In genomic region chr5:101537518-101538380, GRCm38 (mm10) we compare ENCODE assay signal across 8 mouse cellular contexts.
DNase-seq lines count a peak whose midpoint lies in the region; ATAC-seq lines count a peak whose summit lies in the region.

No protein-coding gene starts in this region.

- no peaks in the 10 kb centered on the region for H3K9me3 ChIP-seq in kidney, embryonic 15.5 days (replicated peaks)
- no peaks in the 10 kb centered on the region for H3K9me3 ChIP-seq in embryonic facial prominence, embryonic 10.5 days
- H3K9me3 ChIP-seq in intestine, embryonic 15.5 days: no peaks in the 10 kb centered on the region
- H3K9me3 ChIP-seq in neural tube, embryonic 12.5 days: no peaks in the 10 kb centered on the region

- H3K4me1 ChIP-seq in kidney, embryonic 15.5 days: peaks cover 17% of the 10 kb centered on the region
- peaks cover 20% of the 10 kb centered on the region for H3K4me1 ChIP-seq in embryonic facial prominence, embryonic 10.5 days
- no peaks in the 10 kb centered on the region for H3K4me1 ChIP-seq in intestine, embryonic 15.5 days (replicated peaks)
- H3K4me1 ChIP-seq in neural tube, embryonic 12.5 days: peaks cover 12% of the 10 kb centered on the region

- H3K27me3 ChIP-seq in kidney, embryonic 15.5 days: peaks cover 72% of the 10 kb centered on the region
- peaks cover 98% of the 10 kb centered on the region for H3K27me3 ChIP-seq in embryonic facial prominence, embryonic 10.5 days (replicated peaks; ENCODE audit: low read depth, poor library complexity, severe bottlenecking)
- peaks cover 23% of the 10 kb centered on the region for H3K27me3 ChIP-seq in intestine, embryonic 15.5 days (replicated peaks)
- peaks cover 91% of the 10 kb centered on the region for H3K27me3 ChIP-seq in neural tube, embryonic 12.5 days (replicated peaks)

- no peak for DNase-seq in kidney, adult 8-10 months
- DNase-seq in embryonic facial prominence, embryonic 10.5 days (ENCODE audit: low spot score): peak; percentile 32
- no peak for DNase-seq in right cerebral cortex, adult 2 months (ENCODE audit: low spot score in 2 of 2)
- no peak for DNase-seq in MN1 (ENCODE audit: low spot score)
- no peak for DNase-seq in layer of hippocampus, adult 11-12 months (ENCODE audit: low spot score)

- peak overlapping the region; percentile 55 for H3K4me2 ChIP-seq in kidney, embryonic 15.5 days
- H3K4me2 ChIP-seq in intestine, embryonic 15.5 days (replicated peaks): peak overlapping the region; percentile 22
- H3K4me2 ChIP-seq in neural tube, embryonic 12.5 days (replicated peaks): peak overlapping the region; percentile 32

- H3K27ac ChIP-seq in kidney, embryonic 15.5 days: no peak overlapping the region
- no peak overlapping the region for H3K27ac ChIP-seq in embryonic facial prominence, embryonic 10.5 days (replicated peaks)
- no peak overlapping the region for H3K27ac ChIP-seq in intestine, embryonic 15.5 days
- no peak overlapping the region for H3K27ac ChIP-seq in neural tube, embryonic 12.5 days

- peak; percentile 52 for ATAC-seq in kidney, embryonic 15.5 days (replicated peaks; ENCODE audit: low FRiP score)
- no peak for ATAC-seq in intestine, embryonic 15.5 days
- peak; percentile 82 for ATAC-seq in neural tube, embryonic 12.5 days (ENCODE audit: low FRiP score, low read depth)

- no peaks in the 10 kb centered on the region for H3K36me3 ChIP-seq in kidney, embryonic 15.5 days
- H3K36me3 ChIP-seq in embryonic facial prominence, embryonic 10.5 days (replicated peaks): no peaks in the 10 kb centered on the region
- H3K36me3 ChIP-seq in intestine, embryonic 15.5 days: no peaks in the 10 kb centered on the region
- no peaks in the 10 kb centered on the region for H3K36me3 ChIP-seq in neural tube, embryonic 12.5 days

- H3K9ac ChIP-seq in kidney, embryonic 15.5 days: no peak overlapping the region
- H3K9ac ChIP-seq in intestine, embryonic 15.5 days: no peak overlapping the region
- H3K9ac ChIP-seq in neural tube, embryonic 12.5 days: no peak overlapping the region

- 5% methylated on average over 23 of the region's 23 CpGs for WGBS in kidney, embryonic 15.5 days
- 2% methylated on average over 23 of the region's 23 CpGs for WGBS in embryonic facial prominence, embryonic 10.5 days
- WGBS in intestine, embryonic 15.5 days: 7% methylated on average over 23 of the region's 23 CpGs
- 3% methylated on average over 23 of the region's 23 CpGs for WGBS in neural tube, embryonic 12.5 days

- H3K4me3 ChIP-seq in kidney, embryonic 15.5 days (replicated peaks): peak overlapping the region; percentile 28
- H3K4me3 ChIP-seq in embryonic facial prominence, embryonic 10.5 days: peak overlapping the region; percentile 40
- no peak overlapping the region for H3K4me3 ChIP-seq in intestine, embryonic 15.5 days (replicated peaks)
- H3K4me3 ChIP-seq in neural tube, embryonic 12.5 days: no peak overlapping the region

Comparison
In these comparisons a context has a peak if more than half of its experiments do, and no peak if none do; other contexts are left out.
1. H3K4me3 ChIP-seq: peak in kidney, embryonic 15.5 days (single experiment) and embryonic facial prominence, embryonic 10.5 days (single experiment); none in intestine, embryonic 15.5 days (single experiment) and neural tube, embryonic 12.5 days (single experiment).
2. Peak in every context shown above with its lines, with median percentiles within 50 percentile points of each other: H3K4me2 ChIP-seq.